Mouse (Mus musculus): ENCODE measurements around the gene Tbc1d8.

DNA sequence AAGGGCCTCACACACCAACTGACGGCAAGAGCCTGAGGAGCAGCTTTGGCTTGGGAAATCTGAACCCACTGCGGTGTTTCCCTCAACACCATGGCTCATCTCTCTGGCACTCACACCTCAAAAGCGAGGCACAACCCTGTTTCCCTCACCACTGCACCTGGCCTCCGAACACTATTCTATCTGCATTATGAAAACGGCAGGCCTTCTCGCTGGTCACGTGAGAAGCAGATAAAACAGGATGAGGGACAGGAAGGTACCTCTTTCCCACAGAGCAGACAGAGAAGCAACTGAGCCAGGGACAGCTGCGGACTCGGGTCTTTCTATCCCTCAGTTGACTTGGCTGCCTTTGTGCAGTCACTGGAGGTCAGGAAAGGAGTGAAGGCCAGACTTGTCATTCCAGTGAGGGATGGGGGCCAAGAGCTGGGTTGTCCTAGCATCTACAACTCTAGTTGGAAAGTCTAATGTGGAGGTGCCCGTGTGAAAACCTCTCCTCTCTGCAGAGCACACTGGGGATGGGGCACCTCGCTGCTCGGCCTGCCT is 29.2 kb downstream of the Tbc1d8 start:
- TF ChIP-seq GATA1 (IDR thresholded peaks at IDR 0.05; ENCODE audit: low read depth, low read length) = no peak
- no peak for TF ChIP-seq CHD1 (IDR thresholded peaks at IDR 0.05; ENCODE audit: low read depth, low read length)
